Mouse (Mus musculus): ENCODE data around the gene Hoxc11.

DNA sequence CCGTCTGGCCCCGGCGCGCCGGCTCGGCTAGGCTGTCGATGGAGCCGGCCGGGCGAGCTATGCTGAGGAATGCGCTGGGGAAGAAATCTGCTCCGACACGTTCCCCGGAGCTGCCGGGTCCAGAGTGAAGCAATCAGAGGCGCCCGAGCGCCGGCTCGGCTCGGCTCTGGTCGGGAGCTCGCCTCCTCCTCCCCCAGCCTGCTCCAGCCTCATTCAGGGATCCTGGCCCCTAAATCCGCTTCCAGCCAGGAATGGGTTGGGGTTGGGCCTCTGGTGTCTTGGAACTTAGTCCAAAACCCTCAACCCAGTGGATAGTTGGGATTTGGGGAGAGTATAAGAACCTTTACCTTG, 32.2 kb upstream of the Hoxc11 start:
- TF ChIP-seq CTCF (IDR thresholded peaks at IDR 0.05; ENCODE audit: borderline replicate concordance, insufficient read depth, low read length), result no peak
- no peak for TF ChIP-seq POLR2A (IDR thresholded peaks at IDR 0.05; ENCODE audit: low read depth, low read length)

All from embryonic fibroblast, embryonic 13.5 days (primary cell).